Mouse (Mus musculus) megakaryocyte-erythroid progenitor cell, adult 5-6 weeks (primary cell): ENCODE measurements at regions not wholly inside any gene's neighbourhood (a gene's known extent, or its start where the extent isn't known, plus 50 kb on each side); places are given as distances from the start of the nearest gene placed in this dataset.

ENCODE experiments used
- ATAC-seq: replicated peaks from 2 replicates; pipeline ENCODE4 v1.8.0; 2016; ENCODE audit warnings: mild to moderate bottlenecking, inconsistent platforms; ENCODE audit not compliant: severe bottlenecking, poor library complexity, low FRiP score, low TSS enrichment

DNA sequence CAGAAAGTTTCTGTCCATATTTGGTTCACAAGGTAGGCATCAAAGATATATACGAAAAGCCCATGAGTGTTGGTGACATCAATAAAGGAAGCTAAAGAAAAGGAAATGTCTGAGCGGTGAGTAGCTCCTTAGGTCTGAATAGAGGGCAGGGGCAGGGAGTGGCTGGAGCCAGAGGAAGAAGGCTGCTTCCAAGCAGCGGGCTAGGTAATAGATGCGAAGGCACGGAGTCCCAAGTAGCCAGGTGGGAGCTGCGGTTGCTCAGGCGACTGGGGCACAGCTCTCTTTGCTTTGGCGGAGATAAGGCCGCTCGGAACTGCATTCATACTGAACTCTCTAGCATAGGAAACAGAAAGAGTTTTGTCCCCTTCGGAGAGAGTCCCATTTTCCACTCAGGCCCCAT is 193.9 kb upstream of the Sox9 start:
- ATAC-seq, result no peak

DNA sequence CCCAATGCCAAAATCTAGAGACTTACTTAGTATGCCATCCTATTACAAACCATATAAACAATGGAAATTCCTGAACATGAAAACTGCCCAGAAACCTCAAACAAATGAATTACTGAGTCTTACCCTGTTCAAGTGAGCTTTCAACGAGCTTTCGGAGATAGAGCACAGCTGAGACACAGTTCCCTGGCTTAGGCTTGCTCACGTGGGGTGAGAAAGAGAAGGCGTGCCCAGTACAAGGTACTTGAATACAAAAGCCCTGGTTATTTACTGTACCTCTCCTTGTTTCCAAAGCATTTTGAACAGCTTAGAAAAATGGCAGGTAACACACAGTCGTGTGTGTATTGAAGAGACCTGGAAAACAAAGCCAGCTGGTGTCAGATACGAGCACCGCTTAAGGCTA is 191.8 kb upstream of the Sox9 start:
- no peak for ATAC-seq

DNA sequence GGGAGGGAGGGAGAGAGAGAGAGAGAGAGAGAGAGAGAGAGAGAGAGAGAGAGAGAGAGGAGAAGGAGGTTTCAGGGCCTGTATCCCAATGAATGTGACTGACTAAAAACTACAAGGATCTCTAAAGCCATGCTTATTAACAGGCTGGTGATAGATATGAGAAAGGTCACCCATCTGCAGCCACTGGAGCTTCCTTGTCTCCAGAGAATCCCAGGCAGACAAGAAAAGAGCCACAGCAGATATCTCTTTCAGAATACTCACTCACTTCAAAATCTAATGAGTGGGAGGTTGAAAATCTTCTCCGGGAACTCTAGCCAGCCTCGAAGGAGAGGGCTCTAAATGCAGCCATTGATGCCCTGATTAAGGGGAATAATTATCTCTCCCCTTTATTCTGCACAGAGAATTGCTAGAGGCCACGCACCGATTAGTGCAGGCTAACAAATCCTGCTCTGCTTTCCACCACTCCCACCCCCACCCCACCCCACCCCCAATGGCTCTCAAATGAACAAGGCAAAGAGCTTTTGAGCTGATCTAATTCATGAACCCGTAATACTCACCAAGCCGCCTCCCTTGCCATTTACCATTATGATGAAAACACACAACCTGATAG is 189.5 kb upstream of the Sox9 start:
- ATAC-seq, result no peak

DNA sequence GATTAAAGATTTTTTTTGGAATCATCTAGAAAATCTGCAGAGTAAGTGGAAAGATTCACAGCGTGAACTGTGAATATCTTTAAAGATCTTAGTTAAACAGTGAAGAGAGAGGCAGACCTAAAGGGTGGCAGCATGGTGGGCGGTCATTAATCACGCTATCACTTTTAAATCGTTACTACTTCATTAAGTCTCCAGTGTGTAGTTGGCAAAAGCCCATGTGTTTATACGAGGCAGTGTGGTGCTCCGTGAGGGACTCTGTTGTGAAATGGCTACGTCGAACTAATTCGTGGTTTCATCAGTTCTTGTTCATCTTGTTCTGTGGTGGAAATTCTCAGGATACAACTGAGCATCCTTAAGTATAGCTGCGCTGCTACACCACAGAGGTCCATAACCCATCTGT is 188.2 kb upstream of the Sox9 start:
- ATAC-seq, result no peak

DNA sequence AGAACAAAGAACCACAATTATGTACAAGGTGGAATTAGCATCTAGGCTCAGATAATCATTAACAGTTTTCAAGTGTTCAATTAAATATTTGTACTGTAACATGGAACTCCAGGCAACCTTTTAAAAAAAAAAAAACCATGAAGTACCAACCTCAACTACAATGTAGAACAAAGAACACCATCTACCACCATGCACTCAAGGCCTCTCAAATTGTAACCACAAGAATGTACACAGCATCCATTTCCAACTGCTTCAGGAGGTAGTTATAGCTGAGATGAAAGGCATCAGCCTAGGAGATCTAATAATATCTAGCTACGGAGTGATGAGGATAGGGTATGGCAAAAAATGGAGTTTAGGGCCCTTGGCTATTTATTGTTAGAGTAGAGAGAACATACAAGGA is 174.7 kb upstream of the Sox9 start:
- ATAC-seq, result no peak

DNA sequence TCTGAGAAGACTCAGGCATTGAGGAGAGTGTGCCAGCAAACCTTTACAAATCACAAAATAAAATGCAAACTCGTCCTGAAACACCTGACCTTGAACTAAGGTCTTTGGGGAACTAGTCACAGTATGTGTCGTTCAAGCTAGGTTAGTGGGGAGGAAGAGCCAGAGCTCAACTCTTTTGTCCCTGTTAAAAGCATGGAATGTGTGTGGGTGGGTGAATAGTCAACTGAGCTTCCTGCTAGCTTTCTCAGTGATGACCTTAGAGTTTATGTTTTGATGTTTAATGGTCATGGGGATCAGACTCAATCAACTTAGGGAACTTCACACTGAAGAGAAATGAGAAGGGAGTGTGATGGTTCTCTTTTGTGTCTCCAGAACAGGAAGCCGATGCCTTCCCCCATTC is 172.7 kb upstream of the Sox9 start:
- ATAC-seq, result no peak

DNA sequence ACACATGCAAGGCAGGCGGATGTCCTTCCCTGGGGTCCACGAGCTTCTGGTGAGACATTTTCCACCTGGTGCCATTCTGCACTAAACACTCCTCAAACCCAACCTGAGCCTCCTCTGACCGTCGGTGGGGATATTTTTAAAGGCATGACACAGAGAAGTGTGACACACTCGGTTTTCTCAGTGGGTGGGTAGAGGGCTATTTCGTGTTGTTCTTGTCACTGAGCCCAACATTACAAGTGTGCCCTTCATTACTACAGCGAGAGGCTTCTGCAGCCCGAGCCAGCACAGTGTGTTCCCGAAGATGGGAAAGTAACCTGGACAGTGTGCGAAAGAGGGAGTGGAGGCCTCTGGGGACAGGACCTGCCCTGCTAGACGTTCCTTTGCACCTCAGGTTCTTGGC is 171.0 kb upstream of the Sox9 start:
- ATAC-seq, result no peak

DNA sequence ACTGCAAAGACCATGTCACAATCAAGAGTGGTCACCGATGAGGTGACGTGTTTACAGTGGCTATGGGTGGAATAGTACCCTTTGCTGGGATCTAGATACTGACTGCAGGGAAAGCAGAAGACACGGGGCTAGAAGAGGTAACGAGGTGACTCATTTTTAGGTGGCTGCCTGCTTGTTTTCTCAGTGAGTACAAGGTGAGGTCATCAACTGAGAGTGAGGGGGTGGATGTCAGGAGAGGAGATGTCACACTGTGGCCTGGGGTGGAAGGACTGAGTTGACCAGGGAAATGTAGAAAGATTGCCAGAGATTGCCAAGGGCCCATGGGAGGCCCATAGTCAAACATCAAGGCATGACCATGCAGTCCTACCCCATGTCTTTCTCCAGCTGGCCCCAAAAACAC is 166.4 kb upstream of the Sox9 start:
- ATAC-seq, result no peak

DNA sequence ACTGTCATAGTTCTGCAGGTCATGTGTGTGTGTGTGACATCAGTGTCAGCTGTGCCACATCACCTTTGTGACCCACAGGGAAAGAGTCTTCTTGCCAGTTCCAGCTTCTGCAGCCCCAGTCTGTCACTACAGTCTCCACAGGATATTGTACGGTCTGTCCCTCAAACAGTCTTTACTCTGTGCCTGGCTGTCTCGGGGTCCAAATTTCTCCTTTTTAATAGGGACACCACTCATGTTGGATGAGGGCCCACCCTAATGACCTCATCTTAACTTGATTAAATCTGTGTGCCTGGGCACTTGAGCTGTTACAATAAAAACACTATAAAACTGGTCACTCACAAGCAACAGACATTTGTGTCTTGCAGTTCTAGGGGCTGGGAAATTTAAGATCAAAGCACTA is 165.1 kb upstream of the Sox9 start:
- ATAC-seq, result no peak

DNA sequence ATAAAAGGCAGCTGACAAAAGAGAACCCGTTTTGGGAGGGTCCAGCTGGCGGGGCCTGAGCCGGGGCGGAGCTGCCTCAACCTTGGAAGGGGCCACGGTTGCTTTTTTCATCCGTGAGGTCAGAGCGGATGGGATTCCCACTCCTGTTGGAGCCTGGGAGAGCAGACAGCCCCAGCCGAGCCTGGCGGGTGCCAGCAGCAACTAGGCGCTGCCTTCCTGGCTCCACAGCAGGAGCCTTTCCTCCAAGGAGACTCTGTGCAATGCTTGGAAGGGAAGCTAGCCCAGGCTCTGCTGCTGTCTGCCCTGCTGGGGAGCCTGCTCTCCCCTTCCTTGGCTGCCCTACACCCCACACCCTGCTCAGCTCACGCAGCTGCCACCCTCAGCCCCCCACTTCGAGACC is 161.1 kb upstream of the Sox9 start:
- no peak for ATAC-seq

DNA sequence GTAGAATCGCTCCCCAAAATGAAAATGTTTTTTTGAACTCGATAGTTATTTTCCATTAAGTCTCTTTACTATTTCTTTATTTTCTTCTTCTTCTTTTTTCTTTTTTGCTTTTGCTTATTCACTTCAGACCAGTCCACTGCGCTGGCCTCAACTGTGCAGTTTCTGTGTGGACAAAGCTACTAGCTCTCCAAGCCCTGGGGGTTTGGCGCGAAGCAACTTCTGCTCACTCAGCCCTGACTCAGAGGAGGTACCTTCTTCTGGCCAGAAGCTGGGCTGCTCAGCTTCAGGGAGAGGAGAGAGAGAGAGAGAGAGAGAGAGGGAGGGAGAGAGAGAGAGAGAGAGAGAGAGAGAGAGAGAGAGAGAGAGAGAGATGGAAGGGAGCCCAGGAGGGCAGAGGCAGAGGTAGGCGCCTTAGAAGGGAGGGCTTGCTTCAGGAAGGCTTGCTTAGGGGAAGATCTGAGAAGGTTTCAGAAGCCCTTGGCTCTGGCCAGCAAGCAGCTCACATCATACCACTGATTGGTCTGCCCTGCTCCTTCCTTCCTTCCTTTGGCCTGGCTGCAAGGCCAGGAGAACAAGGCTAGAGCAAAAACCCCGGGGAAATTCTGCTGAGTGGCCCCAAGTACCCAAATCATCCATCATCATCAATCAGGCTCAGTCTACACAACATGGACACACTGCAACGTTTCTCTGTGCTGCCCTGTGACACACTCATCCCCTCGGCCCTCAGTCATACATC is 160.5 kb upstream of the Sox9 start:
- ATAC-seq, result no peak

DNA sequence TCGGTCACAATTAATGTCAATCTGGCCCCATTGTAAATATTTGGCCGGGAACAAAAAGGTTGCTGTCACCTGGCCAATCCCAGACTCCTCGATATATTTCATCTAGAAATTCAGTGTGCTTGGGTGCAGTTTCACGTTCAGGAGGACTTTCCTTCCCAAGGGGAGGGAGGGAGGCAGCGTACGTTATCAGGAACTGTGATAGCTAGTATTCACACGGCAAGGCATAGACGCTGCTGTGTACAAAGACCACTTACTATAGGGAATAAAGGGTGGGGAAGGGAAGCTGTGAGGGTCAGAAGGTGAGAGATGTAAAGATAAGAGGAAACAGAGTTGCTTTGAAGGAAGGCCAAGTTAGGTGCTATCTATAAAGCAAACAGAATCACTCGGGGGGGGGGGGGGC is 132.7 kb upstream of the Sox9 start:
- no peak for ATAC-seq

DNA sequence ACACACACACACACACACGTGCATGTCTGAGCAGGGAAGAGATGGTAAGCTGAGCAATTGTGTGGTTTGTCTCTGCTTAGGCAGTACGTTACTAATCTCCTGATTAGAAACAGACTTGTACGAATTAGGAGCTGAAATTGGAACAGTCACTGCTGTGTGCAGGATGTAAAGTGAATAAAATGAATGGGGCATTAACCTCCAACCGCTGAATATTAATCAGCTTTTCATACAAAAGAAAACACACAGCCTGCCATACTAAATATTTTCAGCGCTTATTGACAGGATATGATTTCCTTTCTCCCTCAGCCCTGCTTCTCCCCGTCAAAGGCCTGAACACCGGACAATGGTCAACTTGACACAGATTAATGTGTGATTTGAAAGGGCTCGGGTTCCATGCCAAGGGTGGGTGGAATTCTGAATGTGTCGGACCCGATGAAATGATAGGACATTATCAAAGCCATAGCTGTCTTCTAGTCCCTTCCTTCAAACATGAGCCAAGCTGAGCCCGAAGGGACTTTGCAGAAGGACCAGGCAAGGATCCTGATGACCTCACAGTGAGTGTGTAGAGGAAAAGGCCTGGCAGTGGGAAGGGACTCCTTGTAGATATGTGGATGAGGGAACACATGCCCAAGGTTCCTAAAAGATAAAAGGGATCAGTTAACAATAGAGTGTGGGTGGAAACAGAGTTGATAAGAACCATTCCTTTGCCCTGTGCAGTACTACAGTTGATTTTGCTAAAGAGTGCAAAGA is 124.4 kb upstream of the Sox9 start:
- no peak for ATAC-seq

DNA sequence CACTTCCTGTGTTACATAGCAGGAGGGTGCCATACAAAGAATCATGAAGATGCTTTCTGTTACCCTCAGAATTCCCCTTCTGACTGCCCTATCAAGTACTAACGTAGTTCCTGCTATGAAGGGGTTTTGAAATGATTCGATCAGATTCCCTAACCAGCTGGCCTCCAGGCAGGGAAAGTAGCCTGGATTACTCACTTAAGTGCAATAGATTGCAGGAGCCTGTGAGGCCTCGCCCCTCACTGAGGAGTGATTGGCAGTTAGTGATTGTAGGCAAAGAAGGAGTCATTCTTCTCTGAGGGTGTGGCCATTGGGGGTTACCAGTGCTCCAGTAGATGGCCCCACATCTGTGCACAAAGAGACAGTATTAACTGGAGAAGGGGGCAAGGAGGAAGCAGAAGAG is 122.1 kb upstream of the Sox9 start:
- ATAC-seq, result no peak

DNA sequence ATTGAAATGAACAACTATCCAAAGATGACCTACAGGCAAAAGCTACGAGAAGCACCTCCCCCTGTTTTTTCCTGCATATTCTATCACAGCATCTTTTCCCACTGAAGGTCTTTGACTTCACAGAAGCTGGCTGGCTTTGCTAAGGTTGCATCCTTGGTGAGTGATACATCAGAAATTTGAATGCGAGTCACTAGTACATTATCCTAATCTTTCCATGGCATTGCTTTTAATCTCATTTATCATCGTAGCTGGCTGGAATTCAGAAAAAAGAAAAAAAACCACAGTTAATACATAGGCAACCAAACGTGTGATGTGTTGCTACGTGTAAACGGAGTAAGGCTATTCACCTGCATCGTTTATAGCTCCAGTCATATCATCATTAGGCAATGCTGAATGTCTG is 120.6 kb upstream of the Sox9 start:
- no peak for ATAC-seq

DNA sequence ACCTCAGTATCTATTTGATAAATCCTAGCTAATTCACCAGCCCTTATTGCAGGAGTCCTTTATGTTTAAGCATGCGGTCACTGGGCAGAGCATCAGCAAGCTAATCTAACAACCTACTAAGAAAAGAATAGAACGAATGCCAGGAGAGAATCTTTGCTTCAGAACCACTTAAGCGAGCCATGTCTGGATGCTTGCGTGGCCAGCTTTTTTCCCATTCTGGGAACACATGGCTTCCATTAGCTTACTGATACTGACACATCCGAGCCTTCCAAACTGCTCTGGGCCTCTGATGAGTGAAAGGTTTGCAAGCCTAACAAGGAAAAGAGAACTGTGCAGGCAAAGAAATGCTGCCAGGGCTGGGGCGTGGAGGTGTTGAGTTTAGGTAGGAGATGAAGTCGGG is 114.7 kb upstream of the Sox9 start:
- no peak for ATAC-seq

DNA sequence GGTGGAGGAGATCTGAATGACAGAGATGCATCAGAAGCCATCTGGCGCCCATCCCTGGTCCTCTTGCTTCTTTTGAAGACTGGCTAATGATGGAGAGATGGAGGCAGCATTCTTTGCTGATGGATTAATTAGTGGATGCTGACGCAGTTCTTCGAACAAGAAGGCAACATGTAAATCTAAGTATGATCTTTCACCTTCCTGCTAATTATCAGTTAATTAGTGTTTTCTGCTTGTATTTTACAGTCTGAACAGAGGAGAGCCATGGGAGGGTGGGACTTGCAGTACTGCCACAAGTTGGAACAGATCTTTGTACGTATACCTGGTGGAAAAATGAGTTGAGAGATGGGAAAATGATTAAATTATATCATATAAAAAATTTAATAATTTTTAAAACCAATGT is 109.9 kb upstream of the Sox9 start:
- ATAC-seq, result no peak

DNA sequence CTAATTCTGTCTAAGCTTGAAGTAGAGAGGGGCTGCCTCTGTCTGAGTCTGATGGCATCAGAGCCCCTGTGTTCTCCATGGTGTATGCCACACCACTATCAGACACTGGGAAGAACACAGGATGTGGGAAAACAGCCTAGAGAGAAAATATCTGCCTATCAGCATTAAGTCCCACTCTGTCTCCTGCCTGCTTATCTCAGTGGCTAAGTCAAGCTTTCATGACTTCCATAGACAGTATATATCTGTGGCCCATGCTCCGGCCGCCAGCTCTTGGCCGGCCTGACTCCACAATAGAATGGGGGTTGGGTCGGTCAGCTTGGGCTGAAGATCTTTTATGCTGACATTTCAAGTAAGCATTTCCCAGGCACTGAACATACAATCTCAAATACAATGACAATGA is 92.0 kb upstream of the Sox9 start:
- no peak for ATAC-seq

DNA sequence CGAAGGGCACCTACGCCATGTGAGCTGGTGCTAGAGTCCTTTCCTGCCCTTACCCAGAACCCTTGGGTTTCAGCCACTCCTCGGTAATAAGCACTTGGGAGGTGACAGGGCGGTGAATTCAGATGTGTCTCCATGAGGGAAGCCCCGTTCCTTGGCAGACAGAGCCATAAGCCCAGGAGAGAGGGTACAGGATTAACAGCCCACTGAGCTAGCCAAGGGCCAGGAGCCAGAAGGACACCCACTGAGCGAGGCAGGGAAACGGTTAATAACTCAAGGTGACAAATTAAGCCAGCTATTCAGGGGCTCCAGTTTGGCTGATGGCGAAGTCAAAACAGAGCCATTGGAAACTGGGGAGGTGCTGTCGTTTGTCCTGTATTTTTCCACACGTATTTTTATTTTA is 75.9 kb upstream of the Sox9 start:
- no peak for ATAC-seq

DNA sequence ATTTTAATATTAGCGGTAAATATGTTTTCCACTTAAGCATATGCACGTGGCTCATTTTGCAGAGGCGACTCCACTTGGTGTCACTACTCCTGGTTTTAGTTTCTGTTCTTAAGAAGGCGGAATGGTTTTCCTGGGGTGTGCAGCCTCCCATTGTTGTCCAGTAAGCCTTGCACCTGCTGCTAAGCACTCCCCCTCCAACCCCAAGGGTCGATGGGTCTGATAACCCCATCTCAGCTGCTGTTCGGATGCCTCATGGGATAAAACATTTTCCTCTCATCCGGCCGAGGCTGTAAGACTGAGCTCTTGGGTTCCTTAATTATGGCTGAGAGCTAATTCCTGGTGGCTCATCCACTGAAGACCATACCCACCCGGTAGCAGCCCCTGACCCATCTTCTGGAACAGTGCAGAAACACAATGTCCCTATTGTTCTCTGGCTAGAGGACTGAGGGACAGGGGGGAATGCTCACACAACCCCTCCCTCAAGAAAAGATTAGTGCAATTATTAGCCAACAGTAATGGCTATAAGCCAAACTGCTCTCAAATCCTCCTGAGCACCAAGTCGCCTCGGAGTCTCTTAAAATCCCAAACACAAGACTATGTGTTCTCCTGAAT is 73.8 kb upstream of the Sox9 start:
- no peak for ATAC-seq

DNA sequence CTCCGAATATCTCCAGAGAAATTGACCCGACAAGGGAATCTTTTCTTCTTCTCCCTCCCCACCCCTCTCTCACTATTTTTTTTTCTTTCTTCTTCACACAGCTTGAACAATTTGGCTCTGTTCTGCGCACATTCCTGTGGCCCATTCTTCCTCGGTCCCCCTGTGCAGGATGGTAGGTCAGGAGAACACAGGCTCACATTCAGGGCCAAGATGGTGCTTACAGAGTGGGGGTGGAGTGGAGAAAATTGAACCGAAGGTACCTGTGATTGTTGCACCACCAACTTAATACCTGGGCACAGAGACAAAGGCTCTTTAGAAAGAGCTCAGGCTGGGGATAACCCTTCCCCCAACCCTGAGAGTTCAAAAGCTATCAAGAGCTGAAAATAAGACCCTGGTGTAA is 70.4 kb upstream of the Sox9 start:
- no peak for ATAC-seq
